Mouse (Mus musculus) midbrain, embryonic 13.5 days (tissue): Measurements from ENCODE around the gene Hspa14. TPM values are rescaled to one million over a fixed set of nuclear protein-coding genes. Genes with fewer than 3 reads are reported as not detected.

Experiments
- ATAC-seq: fragments of 200-750 bp; cut with Nextera tagmentation; 2 replicates; pipeline ENCODE4 v1.8.0; 2017; ENCODE audit warnings: mild to moderate bottlenecking, moderate TSS enrichment, moderate library complexity
- H3K27ac ChIP-seq: fragments of 300-500 bp; sonication (generic); 2 replicates; pipeline ENCODE4 v1.5.1; 2015; ENCODE audit warnings: inconsistent platforms, mild to moderate bottlenecking, moderate library complexity
- H3K27me3 ChIP-seq: fragments of 300-500 bp; sonication (generic); 2 replicates; pipeline ENCODE4 v1.6.1; 2015; ENCODE audit warnings: mild to moderate bottlenecking, inconsistent platforms
- H3K36me3 ChIP-seq: fragments of 300-500 bp; sonication (generic); 2 replicates; pipeline ENCODE4 v1.6.1; 2015; ENCODE audit warnings: mild to moderate bottlenecking, inconsistent platforms
- H3K4me1 ChIP-seq: fragments of 300-500 bp; sonication (generic); replicated peaks from 2 replicates; pipeline ENCODE4 v1.6.1; 2015; ENCODE audit warnings: inconsistent platforms
- H3K4me2 ChIP-seq: fragments of 300-500 bp; sonication (generic); replicated peaks from 2 replicates; pipeline ENCODE4 v1.6.1; 2015; ENCODE audit warnings: moderate library complexity, mild to moderate bottlenecking, inconsistent platforms
- H3K4me3 ChIP-seq: fragments of 300-500 bp; sonication (generic); replicated peaks from 2 replicates; pipeline ENCODE4 v1.5.1; 2015; ENCODE audit warnings: mild to moderate bottlenecking, inconsistent platforms
- H3K9ac ChIP-seq: fragments of 300-500 bp; sonication (generic); replicated peaks from 2 replicates; pipeline ENCODE4 v1.6.1; 2015; ENCODE audit warnings: mild to moderate bottlenecking, inconsistent platforms
- H3K9me3 ChIP-seq: fragments of 300-500 bp; sonication (generic); 2 replicates; pipeline ENCODE4 v1.6.1; 2016; ENCODE audit warnings: mild to moderate bottlenecking, inconsistent platforms
- WGBS: fragments of 180-500 bp; shearing (Covaris S2); methylation state at CpG from one replicate; pipeline ENCODE4 v1.1.7; 2015; 5-methylcytosine and 5-hydroxymethylcytosine counted together
- polyA plus RNA-seq: library from polyadenylated mRNA; unstranded; fragments of >200 nt; fragmentation: Nextera tagmentation; extraction: Ambion mirVana; gene quantifications from 2 replicates; pipeline ENCODE4 v1.2.1, GENCODE M21; 2015

The Hspa14 gene
- 72.5 and 84.2 TPM in 2 replicates for polyA plus RNA-seq

DNA sequence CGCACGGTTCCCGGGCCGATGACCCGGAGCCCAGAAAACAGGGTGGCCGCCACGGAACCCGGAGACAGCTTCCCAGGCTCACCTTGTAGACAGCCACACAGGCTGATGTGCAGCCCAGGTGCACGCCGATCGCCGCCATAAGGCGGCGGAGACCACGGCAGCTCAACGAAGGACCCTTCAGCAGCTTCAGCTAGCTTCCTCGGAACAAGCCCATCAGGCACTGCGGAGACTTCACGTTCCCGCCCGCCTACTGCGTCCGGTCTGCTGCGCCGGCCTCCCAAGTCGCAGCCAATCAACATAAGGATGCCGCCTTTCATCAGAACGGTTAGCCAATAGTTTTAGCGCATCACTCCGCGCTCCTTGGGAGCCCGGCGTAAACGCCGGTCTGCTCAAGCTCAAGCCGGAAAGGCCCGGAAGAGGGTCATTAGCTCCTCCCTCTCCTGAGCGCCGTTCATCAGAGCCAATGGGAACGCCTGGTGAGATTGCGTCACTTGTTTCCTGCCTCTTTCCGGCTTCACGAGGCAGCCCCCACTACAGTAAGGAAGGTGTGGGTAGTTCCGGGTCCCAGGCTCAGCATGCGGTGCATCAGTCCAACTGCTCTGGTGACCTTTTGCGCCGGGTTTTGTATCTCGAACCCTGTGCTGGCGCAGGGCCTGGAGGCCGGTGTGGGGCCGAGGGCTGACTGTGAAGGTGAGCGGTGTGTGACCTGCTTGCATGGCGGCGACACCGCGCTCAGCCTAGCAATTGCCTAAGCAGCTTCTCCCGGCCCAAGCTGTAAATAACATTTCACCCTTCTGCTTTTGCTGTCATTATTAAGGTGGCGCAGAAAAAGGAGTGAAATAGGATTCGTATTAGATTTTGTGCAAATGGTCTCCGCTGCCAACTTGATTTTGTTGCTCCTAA, at the start of gene Hspa14, which contains the start of the genes Gm45902 and Cdnf:
TSS of gene Hspa14 (minus strand) at position 263 of the 903 bp plus-strand sequence.
TSS of gene Gm45902 (minus strand) at position 239 of the 903 bp plus-strand sequence.
TSS of gene Cdnf (plus strand) at position 479 of the 903 bp plus-strand sequence.
- peak; percentile 100 for ATAC-seq
- peak within 1 kb of the TSS; percentile 80 for H3K4me3 ChIP-seq
- H3K27ac ChIP-seq = peak within 1 kb of the TSS; percentile 85
- peak within 1 kb of the TSS; percentile 83 for H3K4me2 ChIP-seq
- WGBS = under 1% methylated on average over 60 of the region's 60 CpGs
- peaks cover 21% of the 10 kb centered on the region for H3K4me1 ChIP-seq
- H3K9me3 ChIP-seq = peaks cover 3% of the 10 kb centered on the region; the same call in 1 of the 2 replicates
- peaks cover 27% of the 10 kb centered on the region for H3K36me3 ChIP-seq
- H3K9ac ChIP-seq = peak within 1 kb of the TSS; percentile 91
- no peaks in the 10 kb centered on the region for H3K27me3 ChIP-seq

DNA sequence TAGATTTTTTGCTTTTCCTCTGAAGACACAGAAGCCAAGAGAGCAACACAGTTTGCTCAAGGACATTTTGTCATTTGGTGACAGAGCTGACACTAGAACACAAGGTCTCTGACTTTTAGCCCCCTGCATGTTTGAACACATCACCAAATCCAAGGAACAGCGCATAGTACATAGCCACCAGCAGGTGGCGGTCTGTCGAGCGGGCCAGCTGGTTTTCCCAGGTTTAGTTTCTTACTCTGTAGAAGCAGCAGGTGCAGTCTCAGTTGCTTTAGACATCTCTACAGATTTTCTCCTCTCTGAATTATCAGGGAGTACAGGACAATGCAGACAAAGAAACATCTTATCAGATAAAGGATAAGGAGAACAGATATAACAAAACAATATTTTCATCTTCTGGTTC, 34.0 kb upstream of the Hspa14 start:
- Histone ChIP-seq H3K9me3 (0 out of 2 replicates have a peak, but pooled peaks cover 3% of the 10 kb centered on the region), H3K4me1 (no peaks in the 10 kb centered on the region), H3K27ac (no peak overlapping the region), H3K9ac (no peak overlapping the region), H3K36me3 (no peaks in the 10 kb centered on the region), H3K4me3 (no peak overlapping the region), H3K4me2 (no peak overlapping the region), H3K27me3 (no peaks in the 10 kb centered on the region)
- WGBS = 3% methylated on average over 4 of the region's 4 CpGs
- ATAC-seq = no peak

DNA sequence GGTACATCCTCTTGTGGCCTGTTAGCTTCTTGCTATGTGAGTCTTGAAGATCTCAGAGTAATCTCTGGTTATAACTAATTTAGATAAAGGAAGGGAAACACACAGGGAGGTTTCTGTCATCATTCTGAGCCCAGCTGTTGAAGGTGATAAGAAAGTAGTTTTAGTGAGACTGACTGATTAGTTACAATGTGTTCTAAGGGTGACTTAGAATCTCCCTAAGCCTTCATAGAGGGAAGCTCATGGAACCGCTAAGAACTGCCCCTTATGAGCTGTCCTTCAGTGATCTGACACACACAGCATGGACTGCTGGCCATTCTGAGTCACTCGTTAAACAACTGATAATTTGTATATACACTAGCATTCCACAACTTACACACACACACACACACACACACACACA, 33.4 kb upstream of the Hspa14 start:
- Histone ChIP-seq H3K4me3 (no peak overlapping the region), H3K4me1 (no peaks in the 10 kb centered on the region), H3K4me2 (no peak overlapping the region), H3K9ac (no peak overlapping the region), H3K27ac (no peak overlapping the region), H3K27me3 (no peaks in the 10 kb centered on the region), H3K9me3 (0 out of 2 replicates have a peak, but pooled peaks cover 3% of the 10 kb centered on the region), H3K36me3 (no peaks in the 10 kb centered on the region)
- no peak for ATAC-seq
- WGBS = 69% methylated on average over 2 of the region's 2 CpGs

DNA sequence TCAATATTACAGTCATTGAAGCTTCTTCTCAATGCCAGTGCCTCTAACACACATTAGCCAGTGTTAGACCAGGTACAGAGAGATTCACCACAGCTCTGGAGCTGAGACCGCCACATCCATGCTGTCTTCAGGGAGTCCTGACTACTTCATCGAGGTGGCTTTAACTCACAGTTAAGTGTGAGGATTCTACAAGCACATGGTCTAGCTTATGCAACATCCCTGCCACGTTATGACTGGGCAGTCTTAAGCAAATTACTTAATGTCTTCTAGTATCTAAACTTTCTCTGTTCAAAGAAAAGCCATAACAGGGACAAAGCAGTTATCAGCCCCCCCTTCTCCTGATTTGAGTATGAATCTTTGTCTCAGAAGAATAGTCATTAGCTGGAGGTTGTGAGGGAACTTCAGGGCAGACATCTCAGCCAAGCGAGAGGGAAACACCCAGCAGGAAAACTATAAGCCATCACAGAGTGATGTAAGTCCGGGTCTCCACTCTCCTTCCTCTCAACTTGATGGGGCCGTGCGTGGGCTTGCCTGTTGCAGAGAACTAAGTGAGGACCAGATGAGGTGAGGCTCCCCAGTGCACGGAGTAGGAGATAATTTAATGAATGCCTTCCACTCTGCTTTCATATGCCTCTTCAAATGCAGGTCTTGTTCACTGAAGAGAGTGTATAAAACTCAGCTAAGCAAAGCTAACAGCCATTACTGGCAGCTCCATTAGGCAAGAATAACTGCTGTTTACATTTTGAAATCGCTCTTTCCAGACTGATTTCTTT, 28.9 kb upstream of the Hspa14 start:
- Histone ChIP-seq H3K9me3 (no peaks in the 10 kb centered on the region), H3K9ac (no peak overlapping the region), H3K4me1 (no peaks in the 10 kb centered on the region), H3K36me3 (no peaks in the 10 kb centered on the region), H3K27me3 (no peaks in the 10 kb centered on the region), H3K27ac (no peak overlapping the region), H3K4me3 (no peak overlapping the region), H3K4me2 (no peak overlapping the region)
- 75% methylated on average over 9 of the region's 9 CpGs for WGBS
- ATAC-seq = no peak

DNA sequence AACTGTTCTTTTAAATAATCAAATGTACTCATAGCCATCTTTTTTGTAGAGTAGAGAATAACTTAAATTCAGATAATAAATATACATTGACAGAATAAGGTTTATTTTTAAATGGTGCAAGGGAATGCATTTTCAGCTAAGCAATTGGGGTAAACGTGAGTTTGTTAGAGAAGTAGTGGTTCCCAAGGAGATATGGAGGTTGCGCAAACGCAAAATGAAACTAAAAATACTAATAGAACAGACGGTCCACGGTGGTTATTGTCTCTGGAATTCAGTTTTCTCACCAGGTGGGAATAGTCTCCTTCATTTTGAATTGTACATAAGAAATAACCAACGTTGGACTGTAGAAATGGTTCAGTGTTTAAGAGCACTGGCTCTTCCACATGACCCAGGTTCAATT, 13.7 kb upstream of the Hspa14 start:
- 85% methylated on average over 6 of the region's 6 CpGs for WGBS
- no peaks in the 10 kb centered on the region for H3K27me3 ChIP-seq
- no peak for ATAC-seq

DNA sequence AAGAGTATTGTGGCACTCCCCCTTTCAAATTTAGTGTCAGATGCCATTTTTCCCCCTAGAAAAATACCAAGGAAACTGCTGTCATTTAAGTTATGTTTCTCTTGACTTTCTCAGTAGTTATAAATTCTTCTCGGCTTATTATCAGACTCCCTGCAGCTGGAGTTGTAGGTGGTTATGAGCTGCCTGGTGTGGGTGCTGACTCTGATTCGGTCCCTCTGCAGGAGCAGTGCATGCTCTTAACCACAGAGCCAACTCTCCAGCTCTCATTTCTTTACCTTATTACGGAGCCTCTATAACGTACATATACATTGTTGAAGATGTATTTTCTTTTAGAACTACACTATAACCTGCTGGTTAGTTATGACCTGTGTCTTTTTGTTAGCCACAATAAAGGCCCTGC, 9.9 kb upstream of the Hspa14 start:
- Histone ChIP-seq H3K4me2 (no peak overlapping the region), H3K9ac (no peak overlapping the region), H3K27me3 (no peaks in the 10 kb centered on the region), H3K27ac (no peak overlapping the region), H3K9me3 (no peaks in the 10 kb centered on the region), H3K4me3 (no peak overlapping the region), H3K36me3 (no peaks in the 10 kb centered on the region), H3K4me1 (no peaks in the 10 kb centered on the region)
- no peak for ATAC-seq
- WGBS = 86% methylated on average over 4 of the region's 4 CpGs

More for the DNA sequence above, 13.7 kb upstream of the Hspa14 start:
- Histone ChIP-seq H3K9ac (no peak overlapping the region), H3K4me2 (no peak overlapping the region), H3K4me3 (no peak overlapping the region), H3K27ac (no peak overlapping the region), H3K4me1 (no peaks in the 10 kb centered on the region), H3K9me3 (no peaks in the 10 kb centered on the region), H3K36me3 (no peaks in the 10 kb centered on the region)

DNA sequence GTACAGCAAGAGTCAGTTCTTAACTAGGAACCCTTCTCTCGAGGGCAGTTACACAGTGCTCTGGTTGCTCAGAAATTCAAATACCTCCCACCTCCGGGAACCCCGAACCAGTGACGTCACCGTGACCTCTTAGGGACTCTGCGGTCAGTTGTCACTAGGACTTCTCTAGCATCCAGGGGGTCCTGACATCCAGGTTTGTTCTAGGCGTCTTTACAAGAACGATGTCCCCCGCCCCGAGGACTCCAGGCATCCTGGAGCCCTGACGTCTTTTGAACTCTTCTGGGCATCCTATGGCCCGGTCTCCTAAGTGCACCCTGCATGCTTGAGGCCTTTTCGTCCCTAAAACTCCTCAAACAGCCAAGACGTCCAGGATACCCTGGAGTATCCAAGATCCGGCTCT, 538 bp downstream of the Hspa14 start:
- no peaks in the 10 kb centered on the region for H3K27me3 ChIP-seq
- H3K9ac ChIP-seq = peak overlapping the region; percentile 91
- H3K4me1 ChIP-seq = peaks cover 21% of the 10 kb centered on the region
- peak overlapping the region; percentile 85 for H3K27ac ChIP-seq
- peaks cover 3% of the 10 kb centered on the region; the same call in 1 of the 2 replicates for H3K9me3 ChIP-seq
- H3K36me3 ChIP-seq = peaks cover 34% of the 10 kb centered on the region
- ATAC-seq = no peak
- peak overlapping the region; percentile 83 for H3K4me2 ChIP-seq
- peak overlapping the region; percentile 80 for H3K4me3 ChIP-seq
- WGBS = 2% methylated on average over 15 of the region's 15 CpGs

DNA sequence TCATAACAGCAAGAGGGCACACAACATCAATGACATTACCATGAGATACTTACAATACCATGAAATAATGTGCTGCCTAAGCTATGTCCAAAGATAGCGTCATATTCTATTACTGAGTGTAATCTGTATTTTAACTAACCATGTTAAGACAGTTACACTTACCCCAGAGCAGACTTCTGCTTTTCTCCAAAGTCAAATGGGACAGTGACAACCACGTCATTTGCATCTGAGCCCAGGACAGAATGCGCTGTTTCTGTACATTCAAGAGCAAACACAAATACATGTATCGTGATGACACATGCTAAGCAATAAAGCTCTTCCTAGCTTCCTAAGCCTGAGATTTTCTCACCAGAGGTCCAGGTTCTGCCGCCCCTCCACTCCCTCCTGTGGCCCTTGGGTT, 11.7 kb downstream of the Hspa14 start:
- H3K9me3 ChIP-seq = no peaks in the 10 kb centered on the region
- 96% methylated on average over 5 of the region's 5 CpGs for WGBS
- no peak overlapping the region for H3K9ac ChIP-seq
- H3K27ac ChIP-seq = no peak overlapping the region
- no peaks in the 10 kb centered on the region for H3K27me3 ChIP-seq
- ATAC-seq = no peak
- H3K4me2 ChIP-seq = no peak overlapping the region
- no peaks in the 10 kb centered on the region for H3K4me1 ChIP-seq
- H3K4me3 ChIP-seq = no peak overlapping the region
- peaks cover 68% of the 10 kb centered on the region for H3K36me3 ChIP-seq

DNA sequence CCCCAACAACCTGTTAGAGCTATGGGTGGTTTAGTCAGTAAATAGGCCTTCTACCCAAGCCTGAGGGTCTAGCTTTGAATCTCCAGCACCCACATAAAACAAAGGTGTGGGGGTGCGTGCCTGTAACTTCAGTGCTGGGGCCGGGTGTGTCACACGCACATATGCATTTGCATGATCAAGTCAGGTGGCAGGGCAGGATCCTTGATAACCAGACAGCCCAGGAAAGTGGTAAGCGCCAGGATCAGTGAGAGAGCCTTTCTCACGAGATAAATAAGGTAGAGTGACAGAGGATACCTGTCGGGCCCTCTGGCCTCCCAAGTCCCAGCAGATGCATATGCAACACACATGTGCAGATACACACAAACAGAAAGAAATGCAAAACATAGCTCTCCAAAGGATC, 13.1 kb downstream of the Hspa14 start:
- no peaks in the 10 kb centered on the region for H3K4me1 ChIP-seq
- 93% methylated on average over 6 of the region's 6 CpGs for WGBS
- H3K4me2 ChIP-seq = no peak overlapping the region
- H3K36me3 ChIP-seq = peaks cover 66% of the 10 kb centered on the region
- no peaks in the 10 kb centered on the region for H3K9me3 ChIP-seq
- no peaks in the 10 kb centered on the region for H3K27me3 ChIP-seq
- no peak overlapping the region for H3K27ac ChIP-seq
- no peak overlapping the region for H3K9ac ChIP-seq
- no peak overlapping the region for H3K4me3 ChIP-seq
- ATAC-seq = no peak

DNA sequence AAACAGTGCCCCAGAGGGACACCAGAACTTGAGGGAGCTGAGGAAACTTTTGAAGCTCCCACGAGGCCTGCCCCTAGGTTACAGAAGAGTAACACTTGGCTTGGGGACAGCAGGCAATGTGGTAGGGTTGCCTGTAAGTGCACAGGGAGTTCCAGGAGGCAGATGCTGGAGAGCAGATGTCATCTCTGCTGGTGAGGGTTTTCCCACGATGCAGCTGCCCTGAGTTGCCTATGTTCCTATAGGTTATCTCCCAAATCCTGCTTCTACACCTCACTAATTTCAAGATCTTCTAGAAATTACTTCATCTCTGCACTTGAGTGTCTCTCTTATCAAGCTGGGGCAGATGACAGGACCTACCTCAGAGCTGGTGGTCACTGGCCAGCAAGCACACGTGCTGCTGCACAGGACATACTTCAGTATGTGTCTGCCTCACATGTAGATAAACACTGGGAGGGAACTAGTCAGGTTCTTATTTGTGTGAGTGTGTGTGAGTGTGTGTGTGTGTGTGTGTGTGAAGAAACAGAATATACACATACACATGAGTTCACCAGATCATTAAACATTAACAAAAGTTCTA, 18.7 kb downstream of the Hspa14 start:
- Histone ChIP-seq H3K27ac (no peak overlapping the region), H3K4me1 (no peaks in the 10 kb centered on the region), H3K9me3 (no peaks in the 10 kb centered on the region), H3K9ac (no peak overlapping the region), H3K27me3 (no peaks in the 10 kb centered on the region), H3K36me3 (peaks cover 79% of the 10 kb centered on the region), H3K4me3 (no peak overlapping the region), H3K4me2 (no peak overlapping the region)
- 94% methylated on average over 3 of the region's 3 CpGs for WGBS
- ATAC-seq = no peak

DNA sequence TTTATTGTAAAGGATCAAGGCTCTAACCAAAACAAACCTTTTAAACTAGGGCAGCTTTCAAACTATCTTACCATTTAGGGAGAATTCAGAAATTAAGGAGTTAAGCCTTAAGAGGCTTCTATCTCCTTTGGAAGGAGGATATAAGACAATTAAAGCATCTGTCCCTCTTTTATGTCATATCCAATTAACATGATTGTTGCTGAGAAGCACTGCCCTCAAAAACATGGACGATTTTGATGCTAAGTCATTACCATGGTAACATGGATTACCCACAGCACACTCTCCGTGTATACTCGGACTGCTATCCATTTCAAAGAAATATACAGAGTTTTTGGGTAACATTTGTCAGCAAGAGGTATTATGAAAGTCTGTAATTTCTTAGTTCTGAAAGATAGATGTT, 22.8 kb downstream of the Hspa14 start:
- Histone ChIP-seq H3K4me2 (no peak overlapping the region), H3K27ac (no peak overlapping the region), H3K4me1 (no peaks in the 10 kb centered on the region), H3K9ac (no peak overlapping the region), H3K9me3 (no peaks in the 10 kb centered on the region), H3K4me3 (no peak overlapping the region), H3K27me3 (no peaks in the 10 kb centered on the region), H3K36me3 (peaks cover 49% of the 10 kb centered on the region)
- 55% methylated on average over 3 of the region's 3 CpGs for WGBS
- no peak for ATAC-seq
